In the genomic region with DNA sequence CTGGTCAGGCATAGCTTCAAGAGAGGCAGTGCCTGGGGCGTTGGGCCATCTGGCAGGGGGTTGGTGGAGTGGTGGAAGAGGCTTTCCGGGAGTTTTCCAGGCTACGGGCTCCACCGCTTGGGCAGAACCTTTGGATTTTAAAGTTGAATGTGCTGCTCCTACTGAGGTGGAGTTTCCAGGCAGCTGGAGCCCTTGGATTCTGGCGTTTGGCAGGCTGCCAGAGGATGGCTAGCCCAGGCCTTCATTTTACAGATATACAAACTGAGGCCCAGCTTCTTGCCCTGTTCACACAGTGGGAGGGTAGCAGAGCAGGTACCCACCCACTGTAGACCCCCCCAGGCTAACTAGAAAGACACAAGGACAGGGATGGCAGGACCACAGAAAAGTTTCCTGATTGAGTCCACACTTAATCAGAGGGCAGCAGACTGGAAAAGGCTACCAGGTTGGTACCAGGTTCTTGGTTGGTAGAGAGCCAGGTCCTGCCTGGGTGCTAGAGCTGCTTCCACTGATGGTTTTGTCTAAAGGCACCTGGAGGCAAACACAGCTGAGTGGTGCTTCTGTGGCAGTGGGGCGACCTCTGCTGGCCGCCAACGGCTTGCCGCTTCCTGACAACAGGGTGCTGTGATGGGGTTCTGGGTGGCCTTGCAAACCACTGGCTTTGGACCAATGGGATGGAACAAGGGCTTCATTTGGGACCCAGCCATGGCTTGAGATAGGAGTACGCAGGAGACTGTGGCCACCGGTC, we compare ENCODE assay signal across 8 mouse cellular contexts.
DNase-seq lines count a peak whose midpoint lies in the region; ATAC-seq and TF ChIP-seq lines count a peak whose summit lies in the region.

No protein-coding gene starts in this region.

- TF ChIP-seq CTCF in CH12.LX (conservative IDR thresholded peaks at IDR 0.05 in 1 of 2, IDR thresholded peaks at IDR 0.05 in 1 of 2; ENCODE audit: low read depth in 2 of 2, low read length in 2 of 2), result peak; percentile 56 to 93
- peak; percentile 94 for TF ChIP-seq CTCF in heart, postnatal 0 days (IDR thresholded peaks at IDR 0.05; ENCODE audit: low read depth)
- TF ChIP-seq CTCF in liver, embryonic 14.5 days (IDR thresholded peaks at IDR 0.05; ENCODE audit: low read depth), result peak; percentile 98

- H3K27ac ChIP-seq in CH12.LX (ENCODE audit: insufficient read depth, low read depth), result no peak overlapping the region
- H3K27ac ChIP-seq in forebrain, embryonic 13.5 days, result peak overlapping the region; percentile 79
- no peak overlapping the region for H3K27ac ChIP-seq in heart, postnatal 0 days (ENCODE audit: low read depth)
- no peak overlapping the region for H3K27ac ChIP-seq in liver, embryonic 14.5 days
- H3K27ac ChIP-seq in neural tube, embryonic 11.5 days (ENCODE audit: low read depth, low read length), result no peak overlapping the region; the same call in 1 of the 2 replicates
- H3K27ac ChIP-seq in stomach, embryonic 16.5 days (ENCODE audit: low read length), result peak overlapping the region; percentile 39

- H3K4me1 ChIP-seq in CH12.LX (ENCODE audit: control insufficient read depth in 1 of 2, insufficient read depth in 2 of 2), result peaks cover 0 to 37% of the 10 kb centered on the region in 2 experiments; a peak in 2 of 4 replicates
- H3K4me1 ChIP-seq in forebrain, embryonic 13.5 days, result peaks cover 48% of the 10 kb centered on the region
- peaks cover 29% of the 10 kb centered on the region for H3K4me1 ChIP-seq in heart, postnatal 0 days (ENCODE audit: control insufficient read depth, insufficient read depth)
- H3K4me1 ChIP-seq in liver, embryonic 14.5 days (replicated peaks; ENCODE audit: control insufficient read depth in 2 of 2, insufficient read depth in 2 of 2, low read length in 1 of 2), result peaks cover 3 to 19% of the 10 kb centered on the region in 2 experiments; a peak in 3 of 4 replicates
- peaks cover 12% of the 10 kb centered on the region for H3K4me1 ChIP-seq in neural tube, embryonic 11.5 days (ENCODE audit: control insufficient read depth, insufficient read depth, low read length)
- H3K4me1 ChIP-seq in stomach, embryonic 16.5 days (ENCODE audit: control insufficient read depth, insufficient read depth, low read length), result peaks cover 27% of the 10 kb centered on the region

- no peak overlapping the region for H3K4me2 ChIP-seq in CH12.LX (ENCODE audit: insufficient read depth, low read depth, poor library complexity, severe bottlenecking)
- no peak overlapping the region for H3K4me2 ChIP-seq in forebrain, embryonic 13.5 days
- no peak overlapping the region for H3K4me2 ChIP-seq in heart, postnatal 0 days (ENCODE audit: low read depth, low read length)
- H3K4me2 ChIP-seq in liver, embryonic 14.5 days (ENCODE audit: low read depth), result no peak overlapping the region
- no peak overlapping the region for H3K4me2 ChIP-seq in neural tube, embryonic 11.5 days (ENCODE audit: low read depth)
- no peak overlapping the region for H3K4me2 ChIP-seq in stomach, embryonic 16.5 days (ENCODE audit: low read depth, low read length)

- TF ChIP-seq EP300 in CH12.LX (IDR thresholded peaks at IDR 0.05; ENCODE audit: low read length), result no peak
- no peak for TF ChIP-seq EP300 in heart, postnatal 0 days (IDR thresholded peaks at IDR 0.05; ENCODE audit: low read depth)
- TF ChIP-seq EP300 in liver, embryonic 14.5 days (IDR thresholded peaks at IDR 0.05; ENCODE audit: low read depth), result no peak

- peak; percentile 97 for TF ChIP-seq RAD21 in CH12.LX (IDR thresholded peaks at IDR 0.05; ENCODE audit: low read depth, low read length)

- H3K9me3 ChIP-seq in CH12.LX (replicated peaks; ENCODE audit: low read length), result peaks cover 13% of the 10 kb centered on the region
- H3K9me3 ChIP-seq in forebrain, embryonic 13.5 days (replicated peaks), result no peaks in the 10 kb centered on the region
- no peaks in the 10 kb centered on the region for H3K9me3 ChIP-seq in heart, postnatal 0 days (replicated peaks; ENCODE audit: control insufficient read depth, low read length)
- no peaks in the 10 kb centered on the region for H3K9me3 ChIP-seq in liver, embryonic 14.5 days (ENCODE audit: control insufficient read depth, low read length)
- no peaks in the 10 kb centered on the region for H3K9me3 ChIP-seq in neural tube, embryonic 11.5 days (ENCODE audit: control insufficient read depth, low read length)
- H3K9me3 ChIP-seq in stomach, embryonic 16.5 days (replicated peaks; ENCODE audit: control insufficient read depth, low read length), result no peaks in the 10 kb centered on the region

- ATAC-seq in forebrain, embryonic 13.5 days, result peak; percentile 80
- ATAC-seq in heart, postnatal 0 days (ENCODE audit: insufficient read depth, low read depth), result peak; percentile 75
- ATAC-seq in liver, embryonic 14.5 days (ENCODE audit: insufficient read depth), result no peak
- peak; percentile 50; the same call in 1 of the 2 replicates for ATAC-seq in neural tube, embryonic 11.5 days (ENCODE audit: insufficient read depth, low FRiP score, low TSS enrichment)
- ATAC-seq in stomach, embryonic 16.5 days (ENCODE audit: insufficient read depth, low FRiP score), result peak; percentile 74

- no peak for TF ChIP-seq POLR2A in CH12.LX (IDR thresholded peaks at IDR 0.05; ENCODE audit: low read depth, low read length)

- H3K36me3 ChIP-seq in CH12.LX (replicated peaks in 1 of 2; ENCODE audit: control insufficient read depth in 1 of 2, insufficient read depth in 1 of 2, low read length in 1 of 2), result peaks cover 8 to 56% of the 10 kb centered on the region in 2 experiments
- H3K36me3 ChIP-seq in forebrain, embryonic 13.5 days (ENCODE audit: poor library complexity, severe bottlenecking), result peaks cover 26% of the 10 kb centered on the region
- no peaks in the 10 kb centered on the region for H3K36me3 ChIP-seq in heart, postnatal 0 days (replicated peaks; ENCODE audit: control insufficient read depth, insufficient read depth, low read length)
- H3K36me3 ChIP-seq in liver, embryonic 14.5 days (replicated peaks; ENCODE audit: control insufficient read depth, insufficient read depth, low read depth), result no peaks in the 10 kb centered on the region
- peaks cover 3% of the 10 kb centered on the region; the same call in 1 of the 2 replicates for H3K36me3 ChIP-seq in neural tube, embryonic 11.5 days (ENCODE audit: control insufficient read depth, insufficient read depth, low read length)
- H3K36me3 ChIP-seq in stomach, embryonic 16.5 days (ENCODE audit: control insufficient read depth, insufficient read depth, low read length), result no peaks in the 10 kb centered on the region

- H3K4me3 ChIP-seq in CH12.LX (replicated peaks in 1 of 3; ENCODE audit: low read depth in 2 of 3, low read length in 2 of 3, poor library complexity in 1 of 3), result no peak overlapping the region
- no peak overlapping the region for H3K4me3 ChIP-seq in forebrain, embryonic 13.5 days
- no peak overlapping the region for H3K4me3 ChIP-seq in heart, postnatal 0 days (ENCODE audit: low read depth, low read length)
- no peak overlapping the region for H3K4me3 ChIP-seq in liver, embryonic 14.5 days (ENCODE audit: insufficient read depth in 1 of 2, low read depth in 2 of 2, low read length in 2 of 2)
- no peak overlapping the region for H3K4me3 ChIP-seq in neural tube, embryonic 11.5 days (ENCODE audit: low read depth, low read length)
- no peak overlapping the region for H3K4me3 ChIP-seq in stomach, embryonic 16.5 days (replicated peaks; ENCODE audit: low read length)

- H3K27me3 ChIP-seq in CH12.LX (replicated peaks), result no peaks in the 10 kb centered on the region
- no peaks in the 10 kb centered on the region for H3K27me3 ChIP-seq in forebrain, embryonic 13.5 days
- no peaks in the 10 kb centered on the region for H3K27me3 ChIP-seq in heart, postnatal 0 days (ENCODE audit: control insufficient read depth, insufficient read depth, low read length)
- H3K27me3 ChIP-seq in liver, embryonic 14.5 days (ENCODE audit: control insufficient read depth, insufficient read depth, low read length), result no peaks in the 10 kb centered on the region
- no peaks in the 10 kb centered on the region for H3K27me3 ChIP-seq in neural tube, embryonic 11.5 days (ENCODE audit: control insufficient read depth, insufficient read depth, low read length)
- no peaks in the 10 kb centered on the region for H3K27me3 ChIP-seq in stomach, embryonic 16.5 days (ENCODE audit: control insufficient read depth, insufficient read depth, low read length)

- dilution Hi-C loops in CH12.LX (cut with MboI; ENCODE audit: extremely low pct_ligation_motif_present, extremely low pct_unique_long_range_greater_than_20kb, low sequenced_read_pairs), result no loop called here

- H3K9ac ChIP-seq in CH12.LX (ENCODE audit: insufficient read depth, low read depth), result no peak overlapping the region
- H3K9ac ChIP-seq in forebrain, embryonic 13.5 days, result peak overlapping the region; percentile 22; the same call in 1 of the 2 replicates
- no peak overlapping the region for H3K9ac ChIP-seq in heart, postnatal 0 days (replicated peaks; ENCODE audit: low read depth, low read length)
- H3K9ac ChIP-seq in liver, embryonic 14.5 days (replicated peaks), result no peak overlapping the region
- H3K9ac ChIP-seq in neural tube, embryonic 11.5 days (ENCODE audit: low read length), result no peak overlapping the region
- H3K9ac ChIP-seq in stomach, embryonic 16.5 days (ENCODE audit: low read length), result no peak overlapping the region; the same call in 1 of the 2 replicates

- peak; percentile 74 for DNase-seq in CH12.LX (ENCODE audit: extremely low read depth)
- DNase-seq in c-Kit-positive CD71-positive TER-119-positive erythroid progenitor cells, embryonic 14.5 days (ENCODE audit: low spot score), result peak; percentile 64
- DNase-seq in heart, postnatal 0 days (ENCODE audit: low spot score), result peak; percentile 76
- peak; percentile 91 to 95 for DNase-seq in kidney, postnatal 36 days
- DNase-seq in liver, embryonic 14.5 days (ENCODE audit: low read depth in 3 of 3, low spot score in 3 of 3), result peak; percentile 26 to 47 (median 39)
- peak; percentile 85 for DNase-seq in neural tube, embryonic 11.5 days (ENCODE audit: low spot score)

- no peaks in the 10 kb centered on the region for H3K79me2 ChIP-seq in CH12.LX (replicated peaks; ENCODE audit: control insufficient read depth, extremely low read depth, insufficient read depth, poor library complexity, severe bottlenecking)

- in situ Hi-C loops in CH12.LX (cut with MboI; ENCODE audit: low pct_ligation_motif_present, low pct_unique_long_range_greater_than_20kb, low sequenced_read_pairs), result loop anchor here (10.0 kb wide), 1 partner anchor 101 kb away; no protein-coding TSS in a partner anchor

- 21% methylated on average over 11 of the region's 11 CpGs for WGBS in forebrain, embryonic 13.5 days
- 13% methylated on average over 11 of the region's 11 CpGs for WGBS in heart, postnatal 0 days
- WGBS in liver, embryonic 14.5 days (ENCODE audit: insufficient replicate concordance), result 41% methylated on average over 11 of the region's 11 CpGs
- 30% methylated on average over 11 of the region's 11 CpGs for WGBS in neural tube, embryonic 11.5 days
- WGBS in stomach, embryonic 16.5 days, result 20% methylated on average over 11 of the region's 11 CpGs

TF ChIP-seq in CH12.LX, 34 proteins besides CTCF, POLR2A, EP300 and RAD21 (continues in another document):
- TF ChIP-seq TCF12 (IDR thresholded peaks at IDR 0.05; ENCODE audit: low read depth, low read length) (peak; percentile 51; the same call in 1 of the 2 replicates), UBTF (IDR thresholded peaks at IDR 0.05; ENCODE audit: low read depth, low read length) (no peak), MAZ (IDR thresholded peaks at IDR 0.05; ENCODE audit: low read depth, low read length) (peak; percentile 20; the same call in 1 of the 2 replicates), GABPA (IDR thresholded peaks at IDR 0.05; ENCODE audit: insufficient replicate concordance, low read depth, low read length) (no peak)

Comparison
In these comparisons a context has a peak if more than half of its experiments do, and no peak if none do; other contexts are left out.
1. DNase-seq: peak in every context shown above with its lines; median percentile 93 in kidney, postnatal 36 days; 85 in neural tube, embryonic 11.5 days; 76 in heart, postnatal 0 days; 74 in CH12.LX; 64 in c-Kit-positive CD71-positive TER-119-positive erythroid progenitor cells, embryonic 14.5 days; 39 in liver, embryonic 14.5 days.
2. H3K27ac ChIP-seq: peak in forebrain, embryonic 13.5 days (single experiment) and stomach, embryonic 16.5 days (single experiment); none in CH12.LX (single experiment), heart, postnatal 0 days (single experiment), liver, embryonic 14.5 days (single experiment) and neural tube, embryonic 11.5 days (single experiment).
3. Peak in every context shown above with its lines, with median percentiles within 50 percentile points of each other: CTCF ChIP-seq.